Mouse (Mus musculus): ENCODE data around the gene Alx3. TPM values are rescaled to one million over a fixed set of nuclear protein-coding genes. Genes with fewer than 3 reads are reported as not detected.

Gene Alx3
- not detected for total RNA-seq (2021)

DNA sequence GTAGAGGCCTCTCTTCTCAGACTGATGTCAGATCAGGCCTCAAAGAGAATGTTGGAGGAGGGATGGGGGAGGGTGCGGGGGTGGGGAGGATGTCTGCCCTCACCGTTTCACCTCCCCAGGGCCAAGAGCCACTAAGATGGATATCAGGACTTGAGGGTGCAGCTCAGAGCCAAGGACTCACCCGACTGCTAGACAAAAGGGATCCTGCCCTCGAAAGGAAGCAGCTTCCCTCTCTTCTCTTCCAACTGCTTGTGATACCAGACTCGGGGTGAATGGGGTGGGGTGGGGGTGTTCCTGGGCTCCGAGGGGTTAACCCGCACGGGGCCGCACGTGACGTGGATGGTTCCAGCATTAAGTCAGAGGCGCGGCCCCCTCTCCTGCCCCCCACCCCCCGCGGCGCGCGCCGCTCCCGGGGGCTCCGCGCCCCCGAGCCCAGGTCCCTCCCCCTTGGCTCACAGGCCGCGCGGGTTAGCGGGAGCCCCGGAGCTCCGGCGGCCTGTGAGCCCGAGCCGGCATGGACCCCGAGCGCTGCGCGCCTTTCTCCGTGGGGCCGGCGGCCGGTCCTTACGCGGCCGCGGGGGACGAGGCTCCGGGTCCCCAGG, at the start of gene Alx3:
Gene Alx3 (plus strand): TSS at position 370 of the 602 bp plus-strand sequence.
- no peak for DNase-seq
- intact Hi-C loops (cut with DNase I): no loop called here

DNA sequence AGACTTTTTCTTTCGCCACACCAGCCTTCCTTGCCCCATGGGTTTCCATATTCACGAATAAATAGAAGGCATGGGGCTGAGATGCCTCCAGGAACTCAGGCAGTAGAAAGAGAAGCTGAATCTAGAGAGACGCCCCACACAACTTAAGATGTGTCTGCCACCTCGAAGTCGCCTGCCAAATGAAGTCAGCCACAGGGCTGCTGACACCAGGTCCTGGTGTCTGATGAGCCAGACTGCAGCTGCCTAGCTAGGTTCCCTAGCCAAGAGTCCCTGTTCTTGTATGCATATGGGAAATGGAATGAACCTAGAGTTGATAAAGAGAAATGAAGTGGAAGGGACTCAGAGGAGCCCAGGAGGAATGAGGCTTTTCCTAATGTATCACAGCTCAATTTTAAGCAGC, 49.6 kb upstream of the Alx3 start:
- intact Hi-C loops (cut with DNase I): no loop called here
- no peak for DNase-seq

- intact Hi-C loops (cut with DNase I): no loop called here
- DNase-seq: no peak
These were observed 49.0 kb upstream of the Alx3 start for GRCm38 (mm10) chr3:107545716-107546412.

DNA sequence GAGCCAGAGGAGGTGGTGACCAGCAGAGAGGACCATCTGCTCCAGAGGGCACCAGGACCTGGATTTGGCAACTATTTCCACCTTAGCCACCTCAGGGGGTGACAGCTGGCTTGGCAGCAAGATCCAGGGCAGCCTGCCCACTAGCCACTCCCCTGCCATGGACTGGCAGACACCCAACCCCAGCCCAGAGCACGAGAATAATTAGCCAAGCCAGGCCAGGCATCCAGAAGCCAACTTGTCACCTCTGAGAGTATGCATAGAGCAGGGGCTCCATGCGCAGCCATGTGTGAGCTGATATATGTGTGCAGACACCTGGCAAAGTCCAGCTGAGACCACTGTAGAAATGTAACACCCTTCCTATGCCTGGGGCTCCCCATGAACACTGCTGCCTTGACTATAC, 47.9 kb upstream of the Alx3 start:
- DNase-seq: peak; percentile 49 to 51
- intact Hi-C loops (cut with DNase I): no loop called here

GRCm38 (mm10) chr3:107550409-107551049, 44.3 kb upstream of the Alx3 start:
- intact Hi-C loops (cut with DNase I): no loop called here
- DNase-seq: peak; percentile 30 to 64

DNA sequence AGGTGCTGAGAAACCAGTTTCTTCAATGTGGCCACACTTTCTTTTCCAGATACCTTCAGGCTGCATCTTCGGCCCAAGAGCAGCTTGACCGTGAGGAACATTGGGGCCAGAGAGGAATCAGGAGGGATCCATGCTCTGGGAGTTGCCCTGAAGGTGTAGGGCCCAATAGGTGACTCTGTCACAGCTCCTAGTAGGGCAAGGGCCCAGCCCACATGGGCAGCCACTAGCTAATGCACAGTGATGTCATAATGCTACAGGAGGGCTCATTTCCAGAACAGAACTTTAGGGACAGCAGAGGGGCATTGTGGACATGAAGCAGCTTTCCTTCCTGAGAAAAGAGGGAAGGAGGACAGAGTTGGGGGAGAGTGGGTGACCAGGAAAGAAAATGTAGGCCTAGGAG, 40.0 kb upstream of the Alx3 start, which contains the start of gene Ubl4b:
Gene Ubl4b (minus strand): TSS at position 232 of the 400 bp plus-strand sequence.
- no peak for DNase-seq
- intact Hi-C loops (cut with DNase I): loop anchor here (5.0 kb wide), 3 partner anchors 73 to 307 kb away; no protein-coding TSS in a partner anchor

DNA sequence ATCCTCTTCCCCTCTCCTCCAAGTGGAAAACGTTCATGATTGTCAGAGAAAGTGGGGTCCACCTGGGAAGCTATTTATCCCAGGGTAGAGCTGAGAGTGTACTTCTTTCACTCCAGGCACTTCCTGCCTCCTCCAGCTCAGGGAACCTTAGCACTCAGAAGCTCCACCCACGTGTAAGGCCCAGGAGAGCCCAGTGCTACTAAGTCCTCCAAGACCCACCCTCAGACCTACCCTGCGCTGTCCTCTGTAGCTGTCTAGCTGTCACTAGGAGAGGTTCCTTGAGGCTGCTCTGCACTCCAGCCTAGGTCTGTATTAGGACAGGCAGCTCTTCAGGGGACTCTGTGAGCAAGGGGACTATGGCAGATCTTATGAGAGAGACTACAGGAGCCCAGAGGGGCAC, 36.1 kb upstream of the Alx3 start:
- intact Hi-C loops (cut with DNase I): loop anchor here (2.0 to 5.0 kb wide), 4 partner anchors 54 to 304 kb away; no protein-coding TSS in a partner anchor
- no peak for DNase-seq

DNA sequence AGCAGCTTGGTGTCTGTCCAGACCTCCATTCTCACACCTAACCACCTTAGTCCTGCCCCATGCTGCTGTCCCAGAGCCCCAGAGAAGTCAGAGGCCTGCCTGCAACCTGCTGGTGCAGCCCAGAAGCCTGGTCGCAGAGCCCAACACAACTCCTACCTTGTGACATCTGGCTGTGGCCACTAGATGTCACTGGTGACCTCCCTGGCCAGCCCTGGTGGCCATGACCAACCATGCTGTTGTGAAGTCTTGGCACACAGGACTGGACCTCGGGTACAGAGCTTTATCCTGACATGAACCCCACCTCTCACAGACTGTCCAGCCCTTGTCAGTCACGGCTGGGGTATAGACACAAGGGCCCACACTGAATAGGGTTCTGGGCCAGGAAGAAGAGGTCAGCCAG, 35.6 kb upstream of the Alx3 start:
- intact Hi-C loops (cut with DNase I): loop anchor here (2.0 to 5.0 kb wide), 4 partner anchors 54 to 303 kb away; no protein-coding TSS in a partner anchor
- DNase-seq: peak; percentile 66 to 69

GRCm38 (mm10) chr3:107562104-107562503, 32.7 kb upstream of the Alx3 start:
- intact Hi-C loops (cut with DNase I): no loop called here

DNA sequence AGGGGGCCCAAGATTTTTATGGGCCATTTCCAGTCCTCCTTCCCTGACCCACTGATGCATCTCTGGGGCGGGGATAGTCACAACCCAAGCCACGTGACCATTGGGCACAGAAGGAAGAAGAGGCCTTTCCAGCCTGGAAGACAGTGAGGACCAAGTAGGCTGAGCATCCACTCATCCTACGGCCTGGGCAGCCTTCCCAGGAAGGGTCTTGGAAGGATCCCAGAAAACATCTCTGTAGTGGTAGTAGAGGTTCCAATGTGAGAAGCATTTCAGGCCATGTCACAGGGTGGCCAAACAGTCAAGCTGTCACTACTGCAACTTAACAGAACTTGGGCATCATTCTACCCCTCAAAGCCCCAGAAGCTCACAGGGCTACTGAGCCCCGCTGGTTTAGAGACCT, 32.2 kb upstream of the Alx3 start:
- no peak for DNase-seq
- intact Hi-C loops (cut with DNase I): no loop called here

More at GRCm38 (mm10) chr3:107562104-107562503, 32.7 kb upstream of the Alx3 start:
- no peak for DNase-seq

GRCm38 (mm10) chr3:107563880-107564279, 31.0 kb upstream of the Alx3 start:
- intact Hi-C loops (cut with DNase I): no loop called here
- DNase-seq: no peak

- intact Hi-C loops (cut with DNase I): no loop called here
- no peak for DNase-seq
These were observed 29.5 kb upstream of the Alx3 start for GRCm38 (mm10) chr3:107565331-107565730.

- no peak for DNase-seq
- intact Hi-C loops (cut with DNase I): no loop called here
These were observed 27.1 kb upstream of the Alx3 start for GRCm38 (mm10) chr3:107567766-107568165.

DNA sequence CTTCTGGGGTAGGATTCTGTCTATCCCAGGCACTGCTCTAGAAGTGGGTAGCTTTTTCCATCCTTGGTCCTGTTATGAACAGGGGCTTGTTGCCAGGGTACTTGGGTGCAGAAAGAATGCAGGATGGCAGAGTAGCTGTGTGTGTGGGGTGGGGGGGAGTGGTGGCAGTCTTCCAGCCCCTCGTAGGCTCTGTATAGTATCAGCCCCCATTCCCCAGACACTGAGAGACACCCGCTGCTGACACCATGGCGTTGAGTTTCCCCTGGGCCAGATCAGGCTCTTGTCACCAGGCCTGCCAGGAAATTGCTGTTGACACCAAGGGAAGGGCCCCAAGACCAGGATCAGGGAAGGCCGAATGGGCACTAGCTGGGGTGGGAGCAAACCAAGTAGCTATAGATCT, 26.1 kb upstream of the Alx3 start:
- intact Hi-C loops (cut with DNase I): no loop called here
- DNase-seq: no peak

- DNase-seq: no peak
- intact Hi-C loops (cut with DNase I): no loop called here
These were observed 23.6 kb upstream of the Alx3 start for GRCm38 (mm10) chr3:107571205-107571604.

- no peak for DNase-seq
- intact Hi-C loops (cut with DNase I): no loop called here
These were observed 18.0 kb upstream of the Alx3 start for GRCm38 (mm10) chr3:107576807-107577206.

GRCm38 (mm10) chr3:107577810-107578390, 16.9 kb upstream of the Alx3 start:
- intact Hi-C loops (cut with DNase I): no loop called here
- no peak for DNase-seq

- intact Hi-C loops (cut with DNase I): loop anchor here (1.0 kb wide), 1 partner anchor 19 kb away; no protein-coding TSS in a partner anchor
- DNase-seq: peak; percentile 60 to 69
These were observed 15.4 kb upstream of the Alx3 start for GRCm38 (mm10) chr3:107579466-107579865.

GRCm38 (mm10) chr3:107581103-107582010, 13.5 kb upstream of the Alx3 start:
- no peak for DNase-seq
- intact Hi-C loops (cut with DNase I): no loop called here
